Mouse (Mus musculus): ENCODE results near the gene Med19.
A peak's percentile ranks its signal among the peaks of the same experiment; 100 is the strongest.
"Not testable (repeated sequence)": the region's sequence is repeated elsewhere in the genome, so short reads cannot be mapped to it uniquely, and the experiment has no call there.

The Med19 gene

GRCm38 (mm10) chr2:84720718-84721117, 42.5 kb downstream of the Med19 start:
- DNase-seq (ENCODE audit: low spot score), result no peak

- DNase-seq (ENCODE audit: low spot score), result no peak
These were observed 43.0 kb downstream of the Med19 start for GRCm38 (mm10) chr2:84721182-84721581.

DNA sequence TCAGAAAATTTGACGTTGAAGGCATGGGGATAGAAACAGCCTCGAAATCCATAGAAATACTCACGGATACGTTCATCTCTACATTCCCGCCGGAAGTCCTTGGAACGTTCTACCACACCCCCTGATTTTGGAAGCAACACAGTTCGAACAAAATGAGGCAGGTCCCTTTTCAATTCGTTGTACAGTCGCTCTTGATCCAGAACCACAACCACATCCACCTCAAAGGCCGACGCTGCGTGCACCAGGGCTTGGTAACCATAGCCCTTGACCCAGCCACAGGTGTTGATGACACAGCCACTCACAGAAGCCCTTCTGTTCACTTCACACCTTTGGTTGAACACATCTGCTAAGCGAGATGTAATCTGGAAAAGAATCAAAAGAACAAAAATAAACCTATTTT, 45.7 kb downstream of the Med19 start:
- no peak for DNase-seq (ENCODE audit: low spot score)

DNA sequence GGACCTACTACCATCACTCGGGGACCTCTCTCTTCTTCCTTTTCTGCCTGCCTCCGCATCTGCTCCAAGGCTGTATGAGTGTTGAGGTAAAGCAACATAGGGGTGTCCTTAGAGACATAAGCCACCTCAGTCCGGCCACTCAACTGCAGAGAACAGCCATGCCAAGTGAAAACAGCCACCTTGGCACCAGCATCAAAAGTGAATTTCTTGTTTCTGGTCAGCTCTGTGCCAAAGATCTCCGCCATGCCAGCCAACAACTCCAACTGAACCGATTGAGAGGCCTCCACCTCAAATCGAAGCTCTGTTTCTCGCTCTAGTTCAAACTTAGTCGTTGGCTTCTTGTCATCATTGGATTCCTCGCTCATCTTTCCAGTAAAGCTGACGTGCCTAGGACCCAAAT, 47.6 kb downstream of the Med19 start:
- no peak for DNase-seq (ENCODE audit: low spot score)

GRCm38 (mm10) chr2:84726716-84727115, 48.5 kb downstream of the Med19 start:
- no peak for DNase-seq (ENCODE audit: low spot score)

- peak; percentile 97 for DNase-seq (ENCODE audit: low spot score)
These were observed 49.1 kb downstream of the Med19 start, which contains the start of gene Clp1 for GRCm38 (mm10) chr2:84727172-84727858. Gene Clp1 (minus strand): TSS chr2:84727350.

DNA sequence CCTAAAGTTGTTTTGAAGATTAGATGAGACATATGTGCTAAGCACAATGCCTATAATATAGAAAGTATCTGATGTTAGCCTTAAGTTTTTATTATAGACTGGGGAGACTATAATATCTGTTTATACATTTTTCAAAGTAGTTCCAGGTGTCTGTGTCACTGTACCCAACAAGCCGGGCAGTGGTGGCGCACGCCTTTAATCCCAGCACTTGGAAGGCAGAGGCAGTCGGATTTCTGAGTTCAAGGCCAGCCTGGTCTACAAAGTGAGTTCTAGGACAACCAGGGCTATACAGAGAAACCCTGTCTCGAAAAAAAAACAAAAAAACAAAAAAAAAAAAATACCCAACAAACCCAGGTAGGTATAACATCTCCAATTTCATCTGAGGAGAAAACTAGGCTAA, 50.0 kb downstream of the Med19 start:
- DNase-seq (ENCODE audit: low spot score), result not testable (repeated sequence)

- no peak for DNase-seq (ENCODE audit: low spot score)
These were observed 53.0 kb downstream of the Med19 start for GRCm38 (mm10) chr2:84731206-84731605.

- no peak for DNase-seq (ENCODE audit: low spot score)
These were observed 54.2 kb downstream of the Med19 start for GRCm38 (mm10) chr2:84732394-84732793.

DNA sequence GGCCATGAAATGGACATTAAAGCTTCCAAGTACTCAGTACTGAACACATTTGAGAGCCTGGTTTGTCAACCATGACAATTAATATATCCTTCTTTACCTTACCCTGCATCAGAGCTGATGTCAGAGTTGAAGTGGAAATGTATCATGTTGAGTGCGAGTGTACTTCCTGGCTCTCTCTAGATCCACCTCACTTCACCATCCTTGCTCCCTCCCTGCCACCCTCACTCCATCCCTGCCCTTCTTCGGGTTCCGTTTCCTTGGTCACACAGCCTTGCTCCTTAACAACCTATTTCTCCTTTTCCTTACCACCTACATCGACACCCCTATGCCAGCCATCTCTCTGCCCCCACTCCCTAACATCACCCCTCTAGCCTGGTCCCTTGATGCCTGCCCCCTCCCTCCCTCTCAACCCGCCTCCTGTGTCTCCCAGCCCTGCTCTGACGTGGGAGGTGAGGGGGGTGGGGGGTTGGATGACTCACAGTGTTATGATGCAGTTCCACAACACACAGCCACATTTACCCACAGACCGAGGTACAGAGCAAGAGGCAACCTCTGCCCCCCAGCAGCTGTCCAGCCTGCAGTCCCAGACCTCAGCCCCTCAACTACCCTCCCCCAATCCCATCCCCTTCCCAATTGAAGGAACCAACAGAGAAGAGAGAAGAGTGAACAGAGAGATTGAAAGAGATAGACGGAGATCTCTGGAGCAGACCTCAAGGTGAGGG, 55.5 kb downstream of the Med19 start, which contains the start of gene Ypel4:
Gene Ypel4, plus strand, starts transcription at position 480 of the 722 bp plus-strand sequence.
- peak; percentile 52 for DNase-seq (ENCODE audit: low spot score)

DNA sequence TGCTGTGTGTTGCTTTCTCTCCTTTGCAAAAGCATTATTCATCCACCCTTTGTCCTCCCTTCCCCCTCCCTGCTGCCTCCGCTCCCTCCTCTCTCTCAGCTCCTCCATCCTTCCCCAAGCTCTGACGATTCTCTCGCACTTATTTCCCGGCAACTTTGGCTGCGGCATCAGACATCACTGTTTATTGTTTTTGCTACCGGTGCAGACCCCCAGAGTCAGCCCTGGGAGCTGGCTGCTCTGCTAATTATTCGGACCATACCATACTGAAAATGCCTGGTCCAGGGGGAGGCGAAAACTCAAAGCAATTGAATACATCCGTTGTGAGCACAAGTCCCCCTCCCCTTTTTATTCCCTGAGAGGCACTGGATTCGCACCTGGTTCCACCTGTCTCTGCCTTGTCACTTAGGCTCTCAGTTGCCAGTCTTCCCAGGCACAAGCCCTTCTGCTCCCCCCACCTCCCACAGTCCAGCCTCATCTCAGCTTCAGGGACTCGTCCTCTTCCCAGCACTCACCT, 56.2 kb downstream of the Med19 start:
- no peak for DNase-seq (ENCODE audit: low spot score)

GRCm38 (mm10) chr2:84734919-84735318, 56.7 kb downstream of the Med19 start:
- DNase-seq (ENCODE audit: low spot score), result no peak

- DNase-seq (ENCODE audit: low spot score), result no peak
These were observed 57.2 kb downstream of the Med19 start for GRCm38 (mm10) chr2:84735346-84735920.

DNA sequence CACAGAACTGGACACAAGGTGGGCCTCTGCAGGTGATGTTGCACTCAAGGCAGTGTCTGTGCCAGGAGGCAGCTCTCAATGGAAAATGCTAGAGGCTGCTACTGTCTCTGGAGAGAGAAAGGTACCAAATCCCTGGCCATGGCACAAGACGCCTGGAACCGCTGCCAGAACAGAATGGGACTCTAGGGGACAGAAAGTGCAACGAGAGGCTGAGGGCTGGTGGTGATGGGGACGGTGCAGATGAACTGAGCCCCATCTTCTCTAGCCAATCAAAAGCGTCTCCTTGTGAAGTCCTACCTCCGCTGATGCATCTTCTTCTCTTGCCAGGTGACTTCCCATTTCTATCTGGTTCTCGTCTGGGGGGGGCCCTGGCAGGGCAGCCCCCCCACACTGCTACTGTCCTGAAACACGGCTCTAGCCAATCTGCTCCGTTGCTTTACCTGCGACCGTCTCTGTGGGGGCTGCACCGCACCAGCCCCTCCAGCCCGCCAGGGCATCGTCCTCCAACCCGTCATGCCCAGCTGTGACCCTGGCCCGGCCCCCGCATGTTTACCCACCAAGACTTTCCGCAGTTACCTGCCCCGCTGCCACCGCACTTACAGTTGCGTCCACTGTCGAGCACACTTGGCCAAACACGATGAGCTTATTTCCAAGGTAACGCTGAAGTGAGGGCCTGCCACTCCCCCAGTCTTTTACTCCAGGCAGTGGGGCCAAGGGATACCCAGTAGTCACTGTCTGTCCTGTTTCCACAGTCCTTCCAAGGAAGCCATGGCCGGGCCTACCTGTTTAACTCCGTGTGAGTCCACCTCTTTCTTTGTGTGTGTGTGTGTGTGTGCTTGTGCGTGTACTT, 58.3 kb downstream of the Med19 start:
- no peak for DNase-seq (ENCODE audit: low spot score)

- peak; percentile 48 for DNase-seq (ENCODE audit: low spot score)
These were observed 59.3 kb downstream of the Med19 start for GRCm38 (mm10) chr2:84737451-84737925.
